Comparison of ENCODE assay signal across 7 mouse cellular contexts in genomic region chr15:57408498-57408897, GRCm38 (mm10).
DNase-seq lines count a peak whose midpoint lies in the region; ATAC-seq and TF ChIP-seq lines count a peak whose summit lies in the region.

No protein-coding gene starts in this region.

- DNase-seq in lung, embryonic 14.5 days = peak; percentile 76
- no peak for DNase-seq in lung, postnatal 10 days
- peak; percentile 10 for DNase-seq in brain, embryonic 18.5 days (ENCODE audit: low read depth, low spot score)
- DNase-seq in forelimb bud, embryonic 11.5 days (ENCODE audit: low read depth, low spot score) = peak; percentile 44
- no peak for DNase-seq in spleen, adult 12 weeks (ENCODE audit: low spot score)
- DNase-seq in heart, postnatal 25 days (ENCODE audit: low spot score) = no peak

- ATAC-seq in lung, embryonic 14.5 days (ENCODE audit: insufficient read depth) = no peak
- ATAC-seq in midbrain, embryonic 15.5 days (replicated peaks) = peak; percentile 66

- H3K4me2 ChIP-seq in lung, embryonic 14.5 days = no peak overlapping the region
- no peak overlapping the region for H3K4me2 ChIP-seq in midbrain, embryonic 15.5 days

- WGBS in lung, embryonic 14.5 days = 43% methylated on average over 2 of the region's 2 CpGs
- WGBS in midbrain, embryonic 15.5 days = 49% methylated on average over 2 of the region's 2 CpGs

- no peak overlapping the region for H3K4me3 ChIP-seq in lung, embryonic 14.5 days (ENCODE audit: low read depth, low read length)
- no peak overlapping the region for H3K4me3 ChIP-seq in midbrain, embryonic 15.5 days

- H3K9ac ChIP-seq in lung, embryonic 14.5 days = no peak overlapping the region
- no peak overlapping the region for H3K9ac ChIP-seq in midbrain, embryonic 15.5 days

- no peaks in the 10 kb centered on the region for H3K9me3 ChIP-seq in lung, embryonic 14.5 days (ENCODE audit: low read depth, low read length)
- no peaks in the 10 kb centered on the region for H3K9me3 ChIP-seq in midbrain, embryonic 15.5 days

- no peaks in the 10 kb centered on the region for H3K4me1 ChIP-seq in lung, embryonic 14.5 days (ENCODE audit: insufficient read depth)
- H3K4me1 ChIP-seq in midbrain, embryonic 15.5 days = no peaks in the 10 kb centered on the region

- no peaks in the 10 kb centered on the region for H3K27me3 ChIP-seq in lung, embryonic 14.5 days (ENCODE audit: insufficient read depth, low read length)
- H3K27me3 ChIP-seq in midbrain, embryonic 15.5 days (replicated peaks) = no peaks in the 10 kb centered on the region

- intact Hi-C loops in heart, postnatal 25 days (cut with DNase I) = no loop called here

- H3K36me3 ChIP-seq in lung, embryonic 14.5 days (ENCODE audit: insufficient read depth) = no peaks in the 10 kb centered on the region
- H3K36me3 ChIP-seq in midbrain, embryonic 15.5 days (replicated peaks) = no peaks in the 10 kb centered on the region

- TF ChIP-seq CTCF in lung, embryonic 14.5 days (IDR thresholded peaks at IDR 0.05; ENCODE audit: low read depth) = peak; percentile 60

- H3K27ac ChIP-seq in lung, embryonic 14.5 days (ENCODE audit: low read depth) = no peak overlapping the region
- H3K27ac ChIP-seq in midbrain, embryonic 15.5 days = no peak overlapping the region

Comparison
In these comparisons a context has a peak if more than half of its experiments do, and no peak if none do; other contexts are left out.
1. DNase-seq: peak in lung, embryonic 14.5 days (single experiment), brain, embryonic 18.5 days (single experiment) and forelimb bud, embryonic 11.5 days (single experiment); none in lung, postnatal 10 days (single experiment), spleen, adult 12 weeks (single experiment) and heart, postnatal 25 days (single experiment).